Mouse (Mus musculus): ENCODE measurements around the gene Fhad1.

The Fhad1 gene

DNA sequence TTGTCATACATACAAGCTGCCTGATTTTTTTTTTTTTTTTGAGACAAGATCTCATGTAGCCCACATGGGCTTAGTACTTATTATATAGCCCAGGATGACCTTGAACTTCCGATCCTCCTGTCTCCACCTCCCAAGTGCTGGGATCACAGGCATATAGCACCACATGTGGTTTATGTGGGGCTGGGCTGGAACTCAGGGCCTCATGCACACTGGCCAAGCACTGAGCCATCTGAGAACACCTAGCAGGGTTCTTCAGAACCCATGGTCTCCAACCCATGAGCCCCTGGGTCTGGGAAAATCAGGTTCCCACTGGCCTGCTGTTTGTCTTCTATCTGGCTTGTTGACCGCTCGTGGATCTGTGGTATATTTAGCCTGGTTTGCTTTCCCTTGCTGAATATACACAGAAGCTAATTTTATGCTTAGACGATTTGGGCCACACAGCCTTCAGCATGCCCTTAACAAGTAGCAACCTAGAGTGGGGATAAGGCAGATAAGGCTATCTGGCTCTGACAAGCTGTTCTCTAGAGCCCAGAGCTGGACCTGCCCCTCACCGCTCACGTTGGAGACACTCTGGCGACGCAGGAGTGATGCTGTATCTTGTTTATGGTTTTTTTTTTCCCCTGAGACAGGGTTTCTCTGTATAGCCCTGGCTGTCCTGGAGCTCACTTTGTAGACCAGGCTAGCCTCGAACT lies 24.9 kb upstream of the Fhad1 start:
- DNase-seq (ENCODE audit: low read depth) = no peak

DNA sequence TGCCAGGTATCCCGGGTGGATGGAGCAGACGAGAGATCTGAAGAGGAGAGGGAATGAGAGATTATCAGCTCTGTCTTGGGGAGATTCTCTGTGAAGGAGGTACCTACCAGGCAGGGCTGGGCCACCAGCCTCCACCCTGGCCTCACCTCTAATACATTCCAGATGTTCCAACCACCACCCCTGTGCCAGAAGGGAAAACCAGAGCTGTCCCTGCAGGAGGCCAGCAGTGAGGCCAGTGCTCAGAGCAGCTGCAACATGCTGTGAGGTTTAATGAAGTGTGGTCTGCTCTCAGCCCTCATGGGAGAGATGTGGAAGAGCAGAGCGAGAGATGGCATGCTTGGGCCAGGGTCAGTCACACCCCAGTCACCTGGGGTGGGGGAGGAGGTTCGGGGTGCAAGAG lies 23.0 kb upstream of the Fhad1 start:
- no peak for DNase-seq (ENCODE audit: low read depth)

DNA sequence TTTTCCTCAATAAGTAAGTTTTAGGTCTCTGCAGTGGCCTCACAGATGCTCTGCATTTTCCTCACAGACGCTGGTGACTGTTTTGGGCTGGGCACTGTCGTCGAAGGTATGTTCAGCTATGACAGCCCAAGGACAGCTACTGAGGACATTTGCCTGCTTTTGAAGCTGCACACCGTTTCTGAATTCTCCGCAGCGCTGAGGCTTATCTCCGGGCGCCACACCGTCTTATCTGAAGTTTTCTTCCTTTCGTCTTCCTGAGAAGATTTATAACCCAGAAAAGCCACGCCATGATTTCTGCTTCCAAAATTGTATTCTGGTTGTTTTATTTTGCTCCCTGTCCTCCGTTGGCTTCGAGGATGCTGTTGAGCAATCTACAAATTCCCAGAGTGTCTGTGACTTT lies 13.7 kb upstream of the Fhad1 start:
- no peak for DNase-seq (ENCODE audit: low read depth)

DNA sequence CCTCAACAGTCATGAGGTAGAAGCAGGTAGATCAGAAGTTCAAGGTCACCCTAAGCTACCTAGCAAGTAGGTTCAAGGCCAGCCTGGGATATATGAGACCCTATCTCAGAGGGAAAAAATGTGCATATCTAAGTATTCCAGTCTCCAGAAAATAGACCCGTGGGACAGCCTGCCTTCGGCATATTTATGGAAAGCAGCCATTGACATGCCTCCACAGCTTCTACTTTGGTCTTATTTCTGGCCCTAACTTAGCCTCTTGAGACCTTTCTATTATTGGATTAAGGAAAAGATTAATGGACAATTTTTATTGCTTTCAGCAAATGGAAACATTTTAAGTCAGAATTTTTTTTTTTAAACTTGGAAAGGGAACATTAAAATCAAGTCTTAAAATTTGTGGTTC lies 12.1 kb upstream of the Fhad1 start:
- DNase-seq (ENCODE audit: low read depth) = no peak

DNA sequence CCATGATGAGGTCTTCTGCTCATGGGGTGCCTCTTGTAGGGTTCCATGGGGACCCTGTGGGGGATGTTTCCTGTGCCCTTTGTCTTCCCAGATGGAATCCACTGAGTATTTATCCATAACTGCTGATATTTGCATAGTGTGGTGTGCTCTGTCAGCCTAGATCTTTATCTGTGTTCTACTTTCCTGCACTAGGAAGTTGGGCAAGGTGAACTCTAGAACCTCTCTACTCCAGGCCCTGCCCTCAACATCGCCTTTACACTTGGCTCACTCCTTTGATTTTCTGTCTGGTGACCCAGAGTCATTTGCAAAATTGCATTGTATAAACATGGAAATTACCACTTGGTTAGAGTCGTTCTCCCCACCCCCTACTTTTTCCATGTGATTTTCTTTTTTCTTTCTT lies 9.7 kb upstream of the Fhad1 start:
- no peak for DNase-seq (ENCODE audit: low read depth)

DNA sequence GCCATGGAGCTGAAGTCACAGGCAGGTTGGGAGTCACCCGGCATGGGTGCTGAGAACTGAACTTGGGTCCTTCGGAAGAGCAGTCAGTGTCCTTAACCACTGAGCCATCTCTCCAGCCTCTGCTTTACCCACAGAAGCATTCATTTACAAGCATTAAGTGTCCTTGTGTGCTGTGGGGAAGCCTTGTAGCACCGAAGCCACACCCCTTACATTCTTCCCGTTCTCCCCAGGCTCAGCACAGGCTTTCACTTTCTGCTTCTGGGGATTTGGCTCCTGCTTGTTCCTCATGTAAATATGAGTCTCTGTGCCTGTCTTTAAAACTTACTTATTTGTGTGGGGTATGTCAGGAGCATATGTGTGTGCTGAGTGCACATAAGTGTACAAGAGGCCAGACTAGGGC lies 8.3 kb upstream of the Fhad1 start:
- DNase-seq (ENCODE audit: low read depth) = no peak

DNA sequence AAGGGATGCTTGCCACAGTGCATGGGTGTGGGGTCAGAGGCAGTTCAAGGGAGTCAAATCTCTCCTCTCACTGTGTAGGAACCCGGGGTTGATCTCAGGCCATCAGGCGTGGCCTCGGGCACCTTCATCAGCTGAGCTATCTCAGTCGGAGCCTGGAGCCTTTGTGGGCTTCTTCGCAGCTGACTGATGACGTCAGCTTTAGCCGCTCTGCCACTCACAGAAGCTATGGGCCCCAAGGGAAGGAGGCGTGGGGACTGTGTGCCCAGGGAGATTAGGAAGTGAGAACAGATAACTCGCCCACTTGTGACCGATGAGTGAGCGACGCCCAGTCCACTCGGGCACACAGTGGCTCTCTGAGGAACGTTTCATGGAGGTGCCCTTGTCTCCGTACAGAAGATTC lies 2.8 kb upstream of the Fhad1 start:
- peak; percentile 36 for DNase-seq (ENCODE audit: low read depth)

DNA sequence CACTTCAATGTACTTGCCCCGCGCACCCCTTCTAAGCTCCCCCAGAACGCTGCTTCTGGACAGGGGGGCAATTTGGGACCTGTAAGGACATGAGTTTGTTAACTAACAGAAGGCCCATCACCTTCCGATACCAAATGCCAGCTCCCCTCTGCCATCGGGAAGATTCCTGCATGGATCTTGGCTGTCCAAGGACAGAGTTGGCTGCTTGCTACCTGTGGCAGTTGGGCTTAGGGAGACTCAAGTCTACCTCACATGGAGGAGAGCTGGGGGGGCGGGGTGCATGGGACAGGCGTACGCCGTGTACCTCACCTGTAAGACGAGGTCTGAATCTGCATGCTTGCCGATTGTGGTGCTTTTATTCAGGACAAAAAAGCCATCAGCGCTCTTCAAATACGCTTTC lies 3.6 kb downstream of the Fhad1 start:
- no peak for DNase-seq (ENCODE audit: low read depth)

DNA sequence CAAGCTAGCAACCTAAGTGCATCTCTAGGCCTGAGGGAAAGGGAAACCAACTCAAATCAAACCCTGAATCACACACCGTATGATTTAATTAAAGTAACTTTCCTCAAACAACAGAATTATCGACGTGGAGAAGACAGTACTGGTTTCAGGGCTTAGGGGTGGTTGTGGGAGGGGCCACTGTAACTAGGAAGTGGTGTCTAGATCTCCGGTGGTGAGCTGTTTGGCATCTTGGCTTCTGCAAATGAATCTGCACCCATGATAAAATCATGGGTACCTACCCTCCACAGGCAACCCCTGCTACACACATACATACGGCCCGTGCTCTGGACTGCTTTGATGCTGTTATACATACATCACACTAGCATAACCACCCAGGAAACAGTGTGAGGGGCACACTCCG lies 4.4 kb downstream of the Fhad1 start:
- DNase-seq (ENCODE audit: low read depth) = no peak

DNA sequence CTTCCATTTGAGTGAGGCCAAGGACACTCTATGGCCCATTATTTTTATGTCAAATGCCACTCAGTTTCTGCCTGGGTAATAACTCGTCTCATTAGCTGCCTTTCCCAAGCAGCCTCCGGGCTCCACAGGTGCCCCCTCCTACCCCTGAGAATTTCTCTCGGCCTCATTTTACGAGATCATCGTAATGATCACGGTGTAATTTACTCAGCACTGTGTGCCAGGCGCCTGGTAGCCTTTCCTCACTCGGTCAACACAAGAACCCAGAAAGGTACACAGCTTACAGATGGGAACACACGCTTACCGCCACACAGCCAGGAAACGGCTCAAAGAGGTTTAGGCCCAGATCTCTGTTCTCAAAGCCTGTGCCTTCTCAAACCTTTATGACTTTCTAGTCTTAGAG lies 6.7 kb downstream of the Fhad1 start:
- no peak for DNase-seq (ENCODE audit: low read depth)

DNA sequence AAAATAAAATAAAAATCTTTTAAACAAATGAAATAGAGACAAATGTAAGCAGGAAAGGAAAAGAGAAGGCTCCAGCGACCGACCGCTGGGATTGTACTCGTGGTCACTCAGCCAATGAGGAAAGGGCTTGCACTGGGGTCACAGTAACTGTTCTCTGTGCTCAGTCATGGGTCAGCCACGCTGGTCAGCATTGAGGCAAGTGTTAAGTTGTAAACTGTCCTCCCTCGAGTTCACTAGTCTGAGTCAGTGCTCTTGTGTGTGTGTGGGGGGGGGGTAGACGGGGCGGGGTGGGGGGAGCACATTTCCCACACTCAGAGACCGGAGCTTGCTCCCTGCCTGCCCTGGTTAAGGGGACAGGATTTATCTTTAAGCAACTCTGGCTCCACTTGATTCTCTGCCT lies 14.3 kb downstream of the Fhad1 start:
- DNase-seq (ENCODE audit: low read depth) = no peak

DNA sequence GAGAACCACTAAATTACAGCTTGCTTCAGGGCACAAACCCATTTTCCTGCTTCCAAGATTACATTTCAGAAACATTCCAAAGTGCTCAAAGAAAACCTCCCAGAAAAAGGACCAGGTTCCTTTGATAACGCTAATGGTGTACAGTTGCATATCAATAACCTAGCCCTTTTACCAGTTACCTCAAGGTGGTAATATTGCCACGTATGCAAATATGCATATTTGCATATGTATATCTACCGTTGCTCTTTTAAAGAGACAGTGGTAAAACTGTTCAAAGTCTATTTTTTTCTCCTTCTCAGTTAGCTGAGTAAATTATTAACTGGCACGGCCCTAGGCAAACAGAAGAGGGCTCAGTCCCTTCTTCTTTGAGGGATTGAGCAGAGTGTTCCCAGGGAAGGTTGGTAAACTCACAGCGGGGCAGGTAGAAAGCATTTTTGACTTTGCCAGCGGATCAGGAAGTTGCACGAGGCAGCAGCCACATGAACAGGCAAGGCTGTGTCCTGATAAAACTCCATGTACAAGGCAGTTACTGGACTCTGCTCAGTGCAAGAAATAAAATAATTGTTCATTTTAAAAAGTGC lies 15.3 kb downstream of the Fhad1 start:
- no peak for DNase-seq (ENCODE audit: low read depth)

DNA sequence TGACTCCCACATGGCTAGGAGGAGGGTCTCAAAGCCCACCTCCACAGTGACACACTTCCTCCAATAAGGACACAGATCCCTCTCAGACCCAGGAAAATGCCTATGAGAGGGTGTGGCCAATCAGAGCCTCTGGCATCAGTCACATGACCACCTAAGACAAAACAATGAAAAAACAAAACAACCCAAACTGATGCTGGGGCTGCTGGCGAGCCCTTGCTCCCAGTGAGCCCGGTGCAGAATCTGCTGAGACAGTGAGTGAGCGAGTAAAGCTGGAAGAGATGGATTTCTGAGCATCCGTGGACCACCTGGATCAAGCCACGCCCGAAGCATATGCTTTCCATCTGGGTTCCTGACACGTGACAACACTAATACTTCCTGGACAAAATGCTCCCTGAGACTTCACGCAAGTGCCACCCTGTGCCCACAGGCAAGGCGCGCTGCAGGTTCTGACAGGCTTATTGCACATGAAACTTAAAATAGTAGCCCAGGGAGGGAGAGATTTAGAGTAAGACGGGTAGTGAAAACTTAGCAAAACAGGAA lies 16.5 kb downstream of the Fhad1 start:
- no peak for DNase-seq (ENCODE audit: low read depth)

DNA sequence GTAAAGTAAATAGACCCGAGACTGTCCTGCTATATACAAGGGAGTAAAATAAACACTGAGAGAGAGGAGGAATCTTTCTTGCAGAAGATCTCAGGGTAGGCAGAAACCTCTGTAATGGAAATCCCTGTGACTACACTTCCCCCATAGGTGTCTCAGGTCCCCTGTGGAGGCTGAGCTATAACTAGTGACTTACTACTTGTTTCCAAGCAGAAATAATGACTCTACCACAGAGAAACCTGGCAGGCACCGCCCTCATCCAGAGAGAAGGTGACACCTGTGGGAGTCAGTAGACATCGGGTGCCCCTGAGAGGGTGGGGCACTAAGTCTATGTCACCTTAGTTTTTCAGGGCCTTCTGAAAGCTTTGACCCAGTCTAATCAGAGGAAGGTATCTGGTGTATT lies 18.0 kb downstream of the Fhad1 start:
- no peak for DNase-seq (ENCODE audit: low read depth)

DNA sequence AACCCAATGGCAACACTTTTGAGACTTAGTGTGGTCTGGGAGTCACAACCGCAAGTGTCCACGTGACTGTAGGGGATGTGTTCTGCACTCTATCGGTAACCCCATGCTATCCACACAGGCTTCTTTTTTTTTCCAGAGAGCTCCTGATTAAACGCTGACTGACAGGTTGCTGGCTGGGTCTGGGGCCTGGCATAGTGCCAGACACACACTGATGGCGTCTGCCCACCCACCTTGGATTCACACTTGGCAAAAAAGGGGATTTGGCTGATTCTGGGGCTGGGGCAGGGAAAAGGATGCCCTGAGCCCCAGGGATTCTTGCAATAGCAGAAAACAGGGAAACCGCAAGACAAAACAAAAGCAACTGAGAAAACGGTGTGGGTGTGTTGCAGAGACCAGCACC lies 18.8 kb downstream of the Fhad1 start:
- DNase-seq (ENCODE audit: low read depth) = no peak

DNA sequence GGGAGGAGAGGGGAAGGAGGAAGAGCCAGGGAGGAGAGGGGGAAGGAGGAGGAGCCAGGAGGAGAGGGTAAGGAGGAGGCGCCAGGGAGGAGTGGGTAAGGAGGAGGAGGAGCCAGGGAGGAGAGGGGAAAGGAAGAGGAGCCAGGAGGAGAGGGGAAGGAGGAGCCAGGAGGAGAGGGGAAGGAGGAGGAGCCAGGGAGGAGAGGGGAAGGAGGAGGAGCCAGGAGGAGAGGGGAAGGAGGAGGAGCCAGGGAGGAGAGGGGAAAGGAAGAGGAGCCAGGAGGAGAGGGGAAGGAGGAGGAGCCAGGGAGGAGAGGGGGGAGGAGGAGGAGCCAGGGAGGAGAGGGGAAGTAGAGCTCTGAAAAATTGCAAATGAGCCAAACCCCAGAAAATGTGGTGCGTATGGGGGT lies 20.8 kb downstream of the Fhad1 start:
- DNase-seq (ENCODE audit: low read depth) = peak; percentile 29

DNA sequence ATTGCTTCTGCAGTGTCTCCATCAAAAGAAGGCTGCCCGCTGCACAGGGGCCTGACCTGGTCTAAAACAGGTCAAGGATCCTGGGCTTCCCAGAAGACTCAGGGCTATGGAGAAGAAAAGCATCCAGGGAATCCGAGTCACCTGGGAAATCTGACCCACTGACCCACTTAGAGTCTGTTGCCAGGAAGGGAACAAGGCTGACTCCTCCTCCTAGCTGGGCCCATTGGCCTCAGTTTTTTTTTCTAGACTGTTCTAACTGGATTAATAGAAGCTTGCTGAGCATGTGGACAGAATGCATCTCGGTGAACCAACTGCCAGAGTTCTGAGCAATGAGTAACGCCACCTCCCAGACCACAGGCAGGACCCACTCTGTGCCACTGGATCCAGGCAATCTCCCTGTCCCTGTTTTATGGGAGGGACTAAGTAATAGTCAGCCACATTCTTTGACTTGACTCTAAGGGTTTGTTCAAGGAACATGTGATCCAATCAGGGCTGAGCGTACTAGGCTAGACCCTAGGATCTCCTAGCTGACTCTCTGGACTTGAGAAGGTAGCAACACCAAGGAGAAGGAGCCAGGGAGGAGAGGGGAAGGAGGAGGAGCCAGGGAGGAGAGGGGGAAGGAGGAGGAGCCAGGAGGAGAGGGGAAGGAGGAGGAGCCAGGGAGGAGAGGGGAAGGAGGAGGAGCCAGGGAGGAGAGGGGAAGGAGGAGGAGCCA lies 21.4 kb downstream of the Fhad1 start:
- DNase-seq (ENCODE audit: low read depth) = no peak

DNA sequence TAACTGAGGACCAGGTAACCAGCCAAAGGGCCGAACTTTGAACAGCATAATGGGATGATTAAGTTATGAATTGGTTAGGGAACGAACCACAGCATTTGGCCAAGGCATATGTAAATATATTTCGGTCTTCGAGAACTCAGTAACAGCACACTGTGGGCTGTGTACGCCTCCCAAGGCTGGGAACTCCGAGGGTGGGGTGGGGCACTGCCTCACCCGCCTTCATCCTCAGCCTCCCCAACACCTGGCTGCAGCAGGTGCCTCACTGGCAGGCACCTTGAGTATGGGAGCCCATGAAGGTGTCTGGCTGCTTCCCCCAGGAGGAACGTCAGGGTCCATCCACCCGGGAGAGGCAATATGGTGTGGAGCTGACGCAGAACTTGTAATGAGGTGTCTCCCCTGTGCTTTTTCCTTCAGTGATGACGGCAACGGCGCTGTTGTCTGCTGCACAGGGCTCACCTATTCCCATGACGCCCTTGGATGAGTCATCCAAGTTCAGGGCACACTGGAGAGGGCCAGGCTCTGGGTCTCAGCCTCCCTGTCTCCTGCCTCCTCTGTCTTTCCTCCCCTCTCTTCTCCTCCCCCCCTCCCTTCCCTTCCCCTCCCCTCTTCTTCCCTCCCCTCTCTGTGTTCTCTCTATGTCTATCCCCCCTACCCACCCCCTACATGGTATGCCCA lies 22.2 kb downstream of the Fhad1 start:
- DNase-seq (ENCODE audit: low read depth) = no peak

DNA sequence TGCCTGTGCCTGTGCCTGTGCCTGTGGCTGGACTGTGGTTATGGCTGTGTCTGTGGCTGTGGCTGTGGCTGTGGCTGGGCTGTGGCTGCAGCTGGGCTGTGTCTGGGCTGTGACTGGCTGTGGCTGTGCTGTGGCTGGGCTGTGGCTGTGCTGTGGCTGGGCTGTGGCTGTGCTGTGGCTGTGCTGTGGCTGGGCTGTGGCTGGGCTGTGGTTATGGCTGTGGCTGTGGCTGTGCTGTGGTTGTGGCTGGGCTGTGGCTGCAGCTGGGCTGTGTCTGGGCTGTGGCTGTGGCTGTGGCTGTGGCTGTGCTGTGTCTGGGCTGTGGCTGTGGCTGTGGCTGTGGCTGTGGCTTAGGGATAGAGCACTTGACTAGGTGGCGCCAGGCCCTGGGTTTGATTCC lies 26.7 kb downstream of the Fhad1 start:
- DNase-seq (ENCODE audit: low read depth) = no peak

DNA sequence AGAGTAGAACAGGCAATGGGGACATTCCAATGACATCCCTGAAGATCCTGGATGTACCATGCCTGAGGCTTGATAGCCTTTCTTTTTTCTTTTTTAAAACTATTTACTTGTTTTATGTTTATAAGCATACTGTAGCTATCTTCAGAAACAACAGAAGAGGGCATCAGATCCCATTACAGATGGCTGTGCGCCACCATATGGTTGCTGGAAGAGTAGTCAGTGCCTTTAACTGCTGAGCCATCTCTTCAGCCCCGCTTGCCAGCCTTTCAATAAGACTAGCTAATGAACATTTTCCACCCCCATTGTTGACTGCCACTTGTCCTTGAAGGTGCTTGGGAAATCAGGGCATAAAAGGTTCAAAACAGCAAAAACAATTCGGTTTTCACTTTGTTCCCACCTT lies 31.2 kb downstream of the Fhad1 start:
- DNase-seq (ENCODE audit: low read depth) = no peak

DNA sequence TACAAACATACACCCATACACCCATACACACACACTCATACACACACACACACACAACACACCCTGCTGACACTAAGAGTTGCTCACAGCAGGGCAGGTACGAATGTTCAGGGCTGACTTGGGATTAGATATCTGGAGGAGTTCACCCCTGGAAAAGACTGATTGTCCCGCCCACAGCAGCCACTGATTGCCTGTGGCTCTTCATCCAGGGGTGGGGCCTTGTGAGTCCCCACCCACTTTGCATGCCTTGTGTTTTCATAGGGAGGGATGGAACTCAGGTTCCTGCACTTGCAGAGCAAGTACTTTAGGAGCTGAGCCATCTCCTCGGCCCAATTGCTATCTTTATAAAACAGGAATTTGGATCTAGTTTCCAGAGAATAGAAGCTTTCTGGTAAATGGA lies 33.4 kb downstream of the Fhad1 start:
- no peak for DNase-seq (ENCODE audit: low read depth)

DNA sequence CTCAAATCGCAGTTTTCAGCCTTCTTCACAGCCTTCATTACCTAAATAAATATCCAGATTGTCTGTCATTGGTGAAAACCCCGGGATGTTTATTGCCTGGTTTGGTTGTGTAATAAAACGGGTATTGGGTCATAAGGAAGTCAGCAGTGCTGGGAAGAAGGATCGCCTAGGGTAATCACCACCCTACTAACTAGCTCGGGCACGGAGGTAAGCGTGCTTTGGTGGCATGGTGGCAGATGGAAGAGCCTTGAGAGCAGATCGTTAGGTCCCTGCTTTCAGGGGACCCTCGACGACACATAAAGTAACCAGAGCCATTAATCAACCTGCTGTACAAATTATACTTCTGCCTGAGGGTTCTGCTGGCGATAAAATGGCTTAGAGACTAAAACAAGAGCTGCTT lies 36.3 kb downstream of the Fhad1 start:
- DNase-seq (ENCODE audit: low read depth) = no peak

DNA sequence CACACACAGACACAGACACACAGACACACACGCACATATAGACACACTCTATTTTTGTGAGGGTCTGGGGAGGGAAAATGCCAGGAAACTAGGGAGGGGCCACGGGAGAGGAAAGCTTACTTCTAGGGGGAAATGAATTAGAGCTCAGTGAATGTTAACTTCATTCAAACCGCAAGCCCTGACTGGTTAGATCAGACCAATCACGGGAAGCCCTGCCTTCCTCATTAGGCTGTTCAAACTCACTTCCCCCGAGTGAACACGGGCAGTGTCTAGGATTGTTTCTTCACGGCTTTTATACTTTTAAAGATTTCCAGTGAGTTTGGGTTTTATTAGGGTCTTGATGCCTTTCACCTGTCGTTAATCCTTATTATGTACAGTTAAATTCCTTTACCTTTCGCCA lies 37.5 kb downstream of the Fhad1 start:
- DNase-seq (ENCODE audit: low read depth) = no peak

Data from c-Kit-positive CD71-positive TER-119-negative erythroid progenitor cells, embryonic 14.5 days (primary cell).